Mouse (Mus musculus): ENCODE measurements around the gene Hist1h1b.

DNA sequence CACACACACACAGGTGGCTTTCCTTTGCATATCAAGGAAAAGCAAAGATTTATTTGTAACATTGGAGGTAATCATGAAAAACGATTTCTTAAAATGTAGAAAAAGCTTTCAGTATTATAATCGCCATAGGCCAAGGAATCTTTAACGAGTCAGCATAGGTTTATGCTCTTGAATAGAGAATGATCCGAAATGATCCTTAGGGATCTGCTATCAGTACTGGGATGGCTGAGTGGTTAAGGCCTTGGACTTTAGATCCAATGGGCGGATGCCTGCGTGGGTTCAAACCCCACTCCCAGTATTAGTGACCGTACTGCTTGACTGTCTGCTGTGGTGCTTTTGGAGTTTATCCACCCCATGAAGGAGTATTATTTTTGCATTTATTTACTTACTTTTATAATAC, 15.2 kb upstream of the Hist1h1b start:
- TF ChIP-seq POLR2A (IDR thresholded peaks at IDR 0.05; ENCODE audit: extremely low read depth, insufficient read depth, low read length) (no peak), CTCF (IDR thresholded peaks at IDR 0.05; ENCODE audit: low read depth, low read length) (no peak)

Measured in liver, adult 2 months (tissue).